Mouse (Mus musculus) G1E (cell line): ENCODE data around the gene Olfr551. TPM values are rescaled to one million over a fixed set of nuclear protein-coding genes. Genes with fewer than 3 reads are reported as not detected.

Experiments
- ATAC-seq: 2 replicates; pipeline ENCODE4 v1.8.0; 2016; ENCODE audit warnings: mild to moderate bottlenecking; ENCODE audit not compliant: insufficient number of reproducible peaks, poor library complexity, low FRiP score, severe bottlenecking; ENCODE audit errors: extremely low read depth
- DNase-seq: peaks from one replicate; pipeline ENCODE4 v3.0.0; 2012; ENCODE audit warnings: low spot score
- H3K27me3 ChIP-seq: 2 replicates; pipeline ENCODE4 v1.6.1; 2012; ENCODE audit warnings: mild to moderate bottlenecking, low read length, inconsistent platforms; ENCODE audit not compliant: insufficient read depth
- H3K36me3 ChIP-seq: replicated peaks from 2 replicates; pipeline ENCODE3; 2012; ENCODE audit warnings: mild to moderate bottlenecking, inconsistent platforms
- H3K4me1 ChIP-seq: 2 replicates; pipeline ENCODE4 v1.6.1; 2012; ENCODE audit warnings: low read depth, low read length, inconsistent platforms, mixed read lengths; ENCODE audit not compliant: insufficient read depth
- H3K4me3 ChIP-seq: 2 replicates; pipeline ENCODE4 v1.5.1; 2012; ENCODE audit warnings: low read depth, mild to moderate bottlenecking, inconsistent platforms, low read length, moderate library complexity, mixed read lengths
- H3K9me3 ChIP-seq: replicated peaks from 2 replicates; pipeline ENCODE4 v1.6.1; 2012; ENCODE audit warnings: inconsistent platforms
- CTCF ChIP-seq: IDR thresholded peaks from 2 replicates; pipeline ENCODE4 v1.5.1; 2012; ENCODE audit warnings: low read depth, low read length, inconsistent platforms, mixed read lengths
- GATA1 ChIP-seq: IDR thresholded peaks from 2 replicates; pipeline ENCODE4 v1.6.1; 2012; ENCODE audit warnings: borderline replicate concordance, low read length, inconsistent platforms, mixed read lengths
- GATA2 ChIP-seq: IDR thresholded peaks from 2 replicates; pipeline ENCODE4 v1.6.1; 2012; ENCODE audit warnings: low read depth, low read length, inconsistent platforms, borderline replicate concordance
- POLR2AphosphoS5 ChIP-seq: IDR thresholded peaks from 2 replicates; pipeline ENCODE4 v1.6.1; 2012; ENCODE audit warnings: low read depth, low read length, inconsistent platforms; ENCODE audit not compliant: insufficient replicate concordance
- TAL1 ChIP-seq: conservative IDR thresholded peaks from 2 replicates; pipeline ENCODE4 v1.6.1; 2012; ENCODE audit warnings: low read depth, low read length, inconsistent platforms, mixed read lengths
- polyA plus RNA-seq: library from polyadenylated mRNA; stranded (reverse); fragments of >175 nt; gene quantifications from 2 replicates; pipeline ENCODE4 v1.2.3, GENCODE M21; 2012
- total RNA-seq, 2 experiments: library from RNA; stranded (forward) in 1 of 2; stranded (reverse) in 1 of 2; fragments of 200-1000 nt in 1 of 2; fragments of >200 nt in 1 of 2; fragmentation: Nextera tagmentation in 1 of 2; gene quantifications; 2 replicates each; pipeline ENCODE4 v1.2.3; 2014 to 2017

The Olfr551 gene
- total and polyA plus RNA-seq, 3 experiments = 0.27 TPM; not detected in 2

DNA sequence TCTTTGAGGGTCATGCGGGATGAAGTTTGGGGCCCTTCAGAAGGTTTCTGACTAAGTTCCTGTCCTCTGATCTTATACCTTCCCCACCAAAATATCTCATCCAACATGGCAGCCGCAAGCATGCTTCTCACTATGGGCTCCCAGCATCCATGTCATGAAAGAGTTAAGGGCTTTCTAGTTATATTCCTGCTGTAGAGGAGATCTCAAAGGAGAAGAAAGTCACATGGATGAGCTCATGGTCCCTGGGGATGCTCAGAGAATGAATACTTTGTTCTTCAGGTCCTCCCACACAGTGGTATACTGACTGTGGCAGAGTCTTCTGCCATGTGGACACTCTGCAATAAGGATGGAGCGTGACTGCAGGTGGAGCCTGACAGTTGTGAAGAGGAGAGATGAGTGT lies 42.1 kb downstream of the Olfr551 start, which contains the start of gene Olfr549:
Olfr549 (plus strand) TSS at position 301 of the 400 bp plus-strand sequence.
- DNase-seq = no peak
- TF ChIP-seq GATA2 = no peak
- no peak within 1 kb of the TSS for H3K4me3 ChIP-seq
- peaks cover 17% of the 10 kb centered on the region; the same call in 1 of the 2 replicates for H3K27me3 ChIP-seq
- no peaks in the 10 kb centered on the region for H3K9me3 ChIP-seq
- H3K4me1 ChIP-seq = no peaks in the 10 kb centered on the region
- H3K36me3 ChIP-seq = no peaks in the 10 kb centered on the region
- no peak for ATAC-seq

DNA sequence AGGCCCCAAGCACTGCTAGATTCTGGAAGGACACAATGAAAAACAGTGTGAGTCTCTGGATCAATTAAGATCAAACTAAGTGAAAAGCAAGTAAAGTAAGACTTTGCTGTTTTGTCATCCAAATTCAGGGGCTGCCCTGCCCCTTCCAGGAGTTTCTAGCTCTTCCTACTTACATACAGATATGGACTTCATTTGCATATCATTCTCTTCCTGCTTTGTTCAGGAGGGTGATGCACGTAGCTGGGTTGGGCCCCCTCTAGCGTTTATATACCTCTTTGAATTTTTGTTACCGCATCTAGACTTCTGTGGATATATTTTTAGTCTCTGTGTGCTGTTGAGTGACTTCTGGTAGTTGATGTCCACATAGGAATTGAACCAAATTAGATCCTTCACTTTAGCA lies 50.4 kb downstream of the Olfr551 start:
- ATAC-seq (no peak), DNase-seq (no peak)
- Histone ChIP-seq H3K36me3 (no peaks in the 10 kb centered on the region), H3K4me3 (no peak overlapping the region), H3K9me3 (no peaks in the 10 kb centered on the region), H3K27me3 (0 out of 2 replicates have a peak, but pooled peaks cover 3% of the 10 kb centered on the region), H3K4me1 (no peaks in the 10 kb centered on the region)
- TF ChIP-seq GATA2 (no peak), TAL1 (no peak), GATA1 (no peak)

DNA sequence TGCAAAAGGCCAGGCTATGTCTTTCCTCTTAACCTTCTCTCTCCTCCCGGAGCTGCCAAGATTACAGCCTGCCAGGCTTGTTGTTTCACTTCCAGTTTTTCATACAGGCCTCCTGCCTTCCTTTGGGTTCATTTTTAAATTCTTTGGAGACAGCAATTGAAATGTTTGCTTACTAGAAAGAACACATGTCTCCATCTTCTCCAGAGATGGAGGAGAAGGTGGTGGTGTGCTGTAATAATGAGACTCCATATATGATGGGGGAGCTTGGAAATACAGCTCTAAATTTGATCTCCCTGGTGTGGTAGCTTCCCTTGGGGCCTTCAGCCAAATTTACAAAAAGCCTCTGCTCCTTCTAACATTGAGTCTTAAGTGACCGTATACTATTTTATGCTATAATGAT lies 51.1 kb downstream of the Olfr551 start, which contains the start of gene Olfr548-ps1:
Olfr548-ps1 (plus strand) TSS at position 301 of the 400 bp plus-strand sequence.
- H3K9me3 ChIP-seq = no peaks in the 10 kb centered on the region
- no peaks in the 10 kb centered on the region for H3K4me1 ChIP-seq
- H3K4me3 ChIP-seq = no peak within 1 kb of the TSS
- no peak for ATAC-seq
- no peak for TF ChIP-seq CTCF
- TF ChIP-seq GATA1 = no peak
- TF ChIP-seq POLR2AphosphoS5 = no peak
- TF ChIP-seq TAL1 = no peak
- no peak for TF ChIP-seq GATA2
- DNase-seq = no peak
- H3K36me3 ChIP-seq = no peaks in the 10 kb centered on the region
- no peaks in the 10 kb centered on the region for H3K27me3 ChIP-seq

DNA sequence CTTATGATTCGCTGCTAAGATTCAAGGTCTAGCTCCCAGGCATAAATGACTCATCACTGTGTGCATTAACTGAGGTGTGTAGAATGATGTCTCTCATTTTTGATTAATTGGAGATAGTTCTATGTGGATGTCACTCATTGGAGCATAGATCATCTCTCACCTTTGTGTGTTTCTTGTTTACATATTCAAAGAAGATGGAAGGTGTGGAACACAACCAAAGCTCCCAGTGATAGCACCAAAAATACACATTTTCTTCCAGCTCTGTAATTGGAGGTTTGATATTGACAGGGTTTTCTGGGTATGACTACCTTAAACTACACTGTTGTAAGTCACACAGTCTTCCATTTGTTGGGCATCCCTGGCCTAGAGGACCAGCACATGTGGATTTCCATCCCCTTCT lies 57.2 kb downstream of the Olfr551 start, which contains the start of gene Olfr547:
Olfr547 (plus strand) TSS at position 301 of the 400 bp plus-strand sequence.
- Histone ChIP-seq H3K9me3 (no peaks in the 10 kb centered on the region), H3K36me3 (no peaks in the 10 kb centered on the region), H3K4me1 (no peaks in the 10 kb centered on the region), H3K27me3 (peaks cover 3% of the 10 kb centered on the region; the same call in 1 of the 2 replicates), H3K4me3 (no peak within 1 kb of the TSS)
- DNase-seq (no peak), ATAC-seq (no peak)
- TF ChIP-seq CTCF (no peak), TAL1 (no peak), POLR2AphosphoS5 (no peak), GATA1 (no peak), GATA2 (no peak)

Other genes starting within 250 kb of the Olfr551 start
Only the 20 nearest of the 23 such genes appear.
- gene Rrm1, start 150.2 kb downstream of the Olfr551 start, total RNA-seq (2014; fragmentation: Nextera tagmentation) = 264 and 285 TPM in 2 replicates
- gene Rrm1, start 150.2 kb downstream of the Olfr551 start, total RNA-seq (2017) = 524 and 591 TPM in 2 replicates
- gene Rrm1, start 150.2 kb downstream of the Olfr551 start, polyA plus RNA-seq = 64.3 and 131 TPM in 2 replicates
- gene Olfr543, start 110.2 kb downstream of the Olfr551 start, total RNA-seq (2014; fragmentation: Nextera tagmentation) = not detected in 2 replicates
- 0.27 TPM in 1 of 2 replicates, not detected in the other for gene Olfr543, start 110.2 kb downstream of the Olfr551 start, total RNA-seq (2017)
- gene Olfr543, start 110.2 kb downstream of the Olfr551 start, polyA plus RNA-seq = not detected in 2 replicates
- not detected in 2 replicates for gene Olfr544, start 103.6 kb downstream of the Olfr551 start, total RNA-seq (2014; fragmentation: Nextera tagmentation)
- gene Olfr544, start 103.6 kb downstream of the Olfr551 start, total RNA-seq (2017) = 0.12 TPM in 1 of 2 replicates, not detected in the other
- gene Olfr544, start 103.6 kb downstream of the Olfr551 start, polyA plus RNA-seq = not detected in 2 replicates
- not detected in 2 replicates for gene Olfr545, start 92.3 kb downstream of the Olfr551 start, total RNA-seq (2014; fragmentation: Nextera tagmentation)
- 0.05 TPM in 1 of 2 replicates, not detected in the other for gene Olfr545, start 92.3 kb downstream of the Olfr551 start, total RNA-seq (2017)
- gene Olfr545, start 92.3 kb downstream of the Olfr551 start, polyA plus RNA-seq = not detected in 2 replicates
- not detected in 2 replicates for gene Olfr547, start 57.1 kb downstream of the Olfr551 start, total RNA-seq (2014; fragmentation: Nextera tagmentation)
- not detected in 2 replicates for gene Olfr547, start 57.1 kb downstream of the Olfr551 start, total RNA-seq (2017)
- not detected in 2 replicates for gene Olfr547, start 57.1 kb downstream of the Olfr551 start, polyA plus RNA-seq
- not detected in 2 replicates for gene Olfr548-ps1, start 51.0 kb downstream of the Olfr551 start, total RNA-seq (2014; fragmentation: Nextera tagmentation)
- gene Olfr548-ps1, start 51.0 kb downstream of the Olfr551 start, total RNA-seq (2017) = under 0.01 and 0.05 TPM in 2 replicates
- not detected in 2 replicates for gene Olfr548-ps1, start 51.0 kb downstream of the Olfr551 start, polyA plus RNA-seq
- gene Olfr549, start 42.0 kb downstream of the Olfr551 start, total RNA-seq (2014; fragmentation: Nextera tagmentation) = not detected in 2 replicates
- 0.05 and 0.23 TPM in 2 replicates for gene Olfr549, start 42.0 kb downstream of the Olfr551 start, total RNA-seq (2017)
- not detected in 2 replicates for gene Olfr549, start 42.0 kb downstream of the Olfr551 start, polyA plus RNA-seq
- gene Trim21, start 26.4 kb downstream of the Olfr551 start, total RNA-seq (2014; fragmentation: Nextera tagmentation) = 7.0 and 8.6 TPM in 2 replicates
- gene Trim21, start 26.4 kb downstream of the Olfr551 start, total RNA-seq (2017) = 19.2 and 23.2 TPM in 2 replicates
- gene Trim21, start 26.4 kb downstream of the Olfr551 start, polyA plus RNA-seq = 3.2 and 5.4 TPM in 2 replicates
- gene Olfr550, start 20.4 kb downstream of the Olfr551 start, total RNA-seq (2014; fragmentation: Nextera tagmentation) = not detected in 2 replicates
- 0.06 and 0.11 TPM in 2 replicates for gene Olfr550, start 20.4 kb downstream of the Olfr551 start, total RNA-seq (2017)
- not detected in 2 replicates for gene Olfr550, start 20.4 kb downstream of the Olfr551 start, polyA plus RNA-seq
- gene Olfr552, start 5.9 kb upstream of the Olfr551 start, total RNA-seq (2014; fragmentation: Nextera tagmentation) = not detected in 2 replicates
- 0.05 and 0.17 TPM in 2 replicates for gene Olfr552, start 5.9 kb upstream of the Olfr551 start, total RNA-seq (2017)
- gene Olfr552, start 5.9 kb upstream of the Olfr551 start, polyA plus RNA-seq = not detected in 2 replicates
- gene Olfr553, start 26.3 kb upstream of the Olfr551 start, total RNA-seq (2014; fragmentation: Nextera tagmentation) = not detected in 2 replicates
- 0.12 and 0.22 TPM in 2 replicates for gene Olfr553, start 26.3 kb upstream of the Olfr551 start, total RNA-seq (2017)
- gene Olfr553, start 26.3 kb upstream of the Olfr551 start, polyA plus RNA-seq = not detected in 2 replicates
- gene Olfr554, start 46.5 kb upstream of the Olfr551 start, total RNA-seq (2014; fragmentation: Nextera tagmentation) = not detected in 2 replicates
- 0.06 and 0.16 TPM in 2 replicates for gene Olfr554, start 46.5 kb upstream of the Olfr551 start, total RNA-seq (2017)
- gene Olfr554, start 46.5 kb upstream of the Olfr551 start, polyA plus RNA-seq = not detected in 2 replicates
- gene Olfr555, start 66.9 kb upstream of the Olfr551 start, total RNA-seq (2014; fragmentation: Nextera tagmentation) = not detected in 2 replicates
- gene Olfr555, start 66.9 kb upstream of the Olfr551 start, total RNA-seq (2017) = 0.17 and 0.22 TPM in 2 replicates
- gene Olfr555, start 66.9 kb upstream of the Olfr551 start, polyA plus RNA-seq = not detected in 2 replicates
- not detected in 2 replicates for gene Olfr556, start 73.0 kb upstream of the Olfr551 start, total RNA-seq (2014; fragmentation: Nextera tagmentation)
- gene Olfr556, start 73.0 kb upstream of the Olfr551 start, total RNA-seq (2017) = 0.23 and 0.27 TPM in 2 replicates
- not detected in 2 replicates for gene Olfr556, start 73.0 kb upstream of the Olfr551 start, polyA plus RNA-seq
- gene Trim68, start 95.4 kb upstream of the Olfr551 start, total RNA-seq (2014; fragmentation: Nextera tagmentation) = 12.9 and 19.6 TPM in 2 replicates
- gene Trim68, start 95.4 kb upstream of the Olfr551 start, total RNA-seq (2017) = 9.6 and 9.9 TPM in 2 replicates
- gene Trim68, start 95.4 kb upstream of the Olfr551 start, polyA plus RNA-seq = 2.0 and 2.3 TPM in 2 replicates
- not detected in 2 replicates for gene Olfr557, start 104.0 kb upstream of the Olfr551 start, total RNA-seq (2014; fragmentation: Nextera tagmentation)
- gene Olfr557, start 104.0 kb upstream of the Olfr551 start, total RNA-seq (2017) = 0.06 TPM in 1 of 2 replicates, not detected in the other
- not detected in 2 replicates for gene Olfr557, start 104.0 kb upstream of the Olfr551 start, polyA plus RNA-seq
- gene Olfr558, start 110.3 kb upstream of the Olfr551 start, total RNA-seq (2014; fragmentation: Nextera tagmentation) = not detected in 2 replicates
- gene Olfr558, start 110.3 kb upstream of the Olfr551 start, total RNA-seq (2017) = 0.11 and 0.17 TPM in 2 replicates
- gene Olfr558, start 110.3 kb upstream of the Olfr551 start, polyA plus RNA-seq = not detected in 2 replicates
- gene Olfr33, start 127.2 kb upstream of the Olfr551 start, total RNA-seq (2014; fragmentation: Nextera tagmentation) = not detected in 2 replicates
- not detected in 2 replicates for gene Olfr33, start 127.2 kb upstream of the Olfr551 start, total RNA-seq (2017)
- not detected in 2 replicates for gene Olfr33, start 127.2 kb upstream of the Olfr551 start, polyA plus RNA-seq
- gene Olfr559, start 135.6 kb upstream of the Olfr551 start, total RNA-seq (2014; fragmentation: Nextera tagmentation) = not detected in 2 replicates
- not detected in 2 replicates for gene Olfr559, start 135.6 kb upstream of the Olfr551 start, total RNA-seq (2017)
- not detected in 2 replicates for gene Olfr559, start 135.6 kb upstream of the Olfr551 start, polyA plus RNA-seq
- gene Olfr560, start 167.5 kb upstream of the Olfr551 start, total RNA-seq (2014; fragmentation: Nextera tagmentation) = not detected in 2 replicates
- 0.12 and 0.38 TPM in 2 replicates for gene Olfr560, start 167.5 kb upstream of the Olfr551 start, total RNA-seq (2017)
- gene Olfr560, start 167.5 kb upstream of the Olfr551 start, polyA plus RNA-seq = not detected in 2 replicates